Mouse (Mus musculus) embryonic fibroblast, embryonic 13.5 days (primary cell): ENCODE results near the gene Pkib.

Experiments
- CTCF ChIP-seq: IDR thresholded peaks from 2 replicates; pipeline ENCODE4 v1.5.1; 2011; ENCODE audit warnings: mild to moderate bottlenecking, control low read depth, low read length, moderate library complexity, borderline replicate concordance; ENCODE audit not compliant: insufficient read depth
- POLR2A ChIP-seq: IDR thresholded peaks from 2 replicates; pipeline ENCODE4 v1.6.1; 2011; ENCODE audit warnings: low read depth, mild to moderate bottlenecking, control low read depth, low read length, moderate library complexity

DNA sequence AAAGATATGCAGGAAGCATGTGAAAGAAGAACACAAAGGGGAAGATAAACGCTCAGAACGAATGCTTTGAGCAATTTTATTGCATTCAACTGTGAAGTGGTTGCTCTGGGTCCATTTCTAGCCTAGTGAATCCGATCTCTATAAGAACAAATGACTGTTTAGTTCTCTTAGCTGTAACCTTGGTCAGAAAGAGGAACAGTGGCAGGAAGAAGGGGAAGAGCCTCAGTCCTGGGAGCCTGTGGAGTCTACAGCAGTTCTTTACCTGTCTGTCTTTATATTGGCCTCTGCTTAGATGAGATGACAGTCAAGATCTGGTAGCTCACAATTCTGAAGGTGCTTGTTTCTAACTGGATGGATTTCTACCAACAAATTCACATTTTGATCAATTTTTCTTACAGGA is 56.2 kb downstream of the Pkib start:
- TF ChIP-seq CTCF: no peak
- TF ChIP-seq POLR2A: no peak
